Mouse (Mus musculus): ENCODE data around the gene Tgfb3. TPM values are rescaled to one million over a fixed set of nuclear protein-coding genes. Genes with fewer than 3 reads are reported as not detected.

Gene Tgfb3
- polyA plus RNA-seq, 1 experiment from 2014 or later = 27.5 TPM

GRCm38 (mm10) chr12:86010656-86011055, 68.2 kb downstream of the Tgfb3 start:
- Histone ChIP-seq H3K9ac (replicated peaks; ENCODE audit: low read depth, low read length) (no peak overlapping the region), H3K27ac (ENCODE audit: low read length) (no peak overlapping the region), H3K27me3 (ENCODE audit: control insufficient read depth, insufficient read depth, low read length) (no peaks in the 10 kb centered on the region), H3K4me2 (replicated peaks; ENCODE audit: low read depth, low read length) (no peak overlapping the region), H3K4me3 (ENCODE audit: low read depth, low read length) (no peak overlapping the region), H3K9me3 (ENCODE audit: control insufficient read depth, low read depth, low read length) (no peaks in the 10 kb centered on the region), H3K36me3 (ENCODE audit: control insufficient read depth, insufficient read depth, low read length) (no peaks in the 10 kb centered on the region), H3K4me1 (ENCODE audit: control insufficient read depth, insufficient read depth, low read length) (peaks cover 16% of the 10 kb centered on the region; the same call in 1 of the 2 replicates)
- no peak for ATAC-seq (ENCODE audit: insufficient number of reproducible peaks, insufficient read depth, low FRiP score, low read depth)
- WGBS = 71% methylated on average over 5 of the region's 5 CpGs

GRCm38 (mm10) chr12:86007377-86007776, 71.5 kb downstream of the Tgfb3 start:
- Histone ChIP-seq H3K4me2 (replicated peaks; ENCODE audit: low read depth, low read length) (no peak overlapping the region), H3K27ac (ENCODE audit: low read length) (peak overlapping the region; percentile 7; the same call in 1 of the 2 replicates), H3K4me3 (ENCODE audit: low read depth, low read length) (no peak overlapping the region), H3K36me3 (ENCODE audit: control insufficient read depth, insufficient read depth, low read length) (no peaks in the 10 kb centered on the region), H3K9ac (replicated peaks; ENCODE audit: low read depth, low read length) (no peak overlapping the region), H3K4me1 (ENCODE audit: control insufficient read depth, insufficient read depth, low read length) (peaks cover 16% of the 10 kb centered on the region; the same call in 1 of the 2 replicates), H3K27me3 (ENCODE audit: control insufficient read depth, insufficient read depth, low read length) (no peaks in the 10 kb centered on the region), H3K9me3 (ENCODE audit: control insufficient read depth, low read depth, low read length) (no peaks in the 10 kb centered on the region)
- 52% methylated on average over 3 of the region's 3 CpGs for WGBS
- no peak for ATAC-seq (ENCODE audit: insufficient number of reproducible peaks, insufficient read depth, low FRiP score, low read depth)

Other genes with a start within 250 kb of the Tgfb3 start
- 73.5 and 74.5 TPM in 2 replicates for gene Ift43, start 3.5 kb upstream of the Tgfb3 start, polyA plus RNA-seq (2014; fragmentation: Nextera tagmentation; extraction: Ambion mirVana)
- gene Gpatch2l, start 162.8 kb upstream of the Tgfb3 start, polyA plus RNA-seq (2014; fragmentation: Nextera tagmentation; extraction: Ambion mirVana) = 19.0 and 19.6 TPM in 2 replicates

All from stomach, embryonic 14.5 days (tissue).